Mouse (Mus musculus) G1E (cell line): Measurements from ENCODE around the gene Adh6a.

Experiments used
- CTCF ChIP-seq: IDR thresholded peaks from 2 replicates; pipeline ENCODE4 v1.5.1; 2012; ENCODE audit warnings: low read depth, low read length, inconsistent platforms, mixed read lengths
- GATA1 ChIP-seq: IDR thresholded peaks from 2 replicates; pipeline ENCODE4 v1.6.1; 2012; ENCODE audit warnings: borderline replicate concordance, low read length, inconsistent platforms, mixed read lengths
- POLR2AphosphoS5 ChIP-seq: IDR thresholded peaks from 2 replicates; pipeline ENCODE4 v1.6.1; 2012; ENCODE audit warnings: low read depth, low read length, inconsistent platforms; ENCODE audit not compliant: insufficient replicate concordance
- TAL1 ChIP-seq: conservative IDR thresholded peaks from 2 replicates; pipeline ENCODE4 v1.6.1; 2012; ENCODE audit warnings: low read depth, low read length, inconsistent platforms, mixed read lengths

DNA sequence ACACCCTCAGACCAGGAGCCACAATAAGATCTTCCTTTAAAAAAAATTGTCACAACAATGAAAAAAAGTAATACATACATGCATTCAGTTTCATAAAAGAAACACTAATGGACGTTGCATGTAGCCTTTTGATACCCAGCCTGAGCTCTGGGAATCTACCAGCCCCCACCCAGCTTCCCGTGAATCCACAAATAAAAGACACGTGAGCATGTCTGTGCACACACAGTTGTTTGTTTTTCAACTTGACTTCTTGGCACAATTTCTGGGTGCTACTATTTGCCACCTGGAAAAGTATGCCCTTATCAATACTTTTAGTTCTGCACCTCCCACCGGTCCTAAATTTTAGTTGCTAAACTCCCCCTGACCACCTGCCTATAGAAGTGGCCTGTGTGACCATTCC, 47.6 kb downstream of the Adh6a start:
- no peak for TF ChIP-seq POLR2AphosphoS5
- TF ChIP-seq CTCF = no peak
- TF ChIP-seq TAL1 = no peak
- no peak for TF ChIP-seq GATA1
